Mouse (Mus musculus): ENCODE results near the gene Ghrh. TPM values are rescaled to one million over a fixed set of nuclear protein-coding genes. Genes with fewer than 3 reads are reported as not detected.

Ghrh gene
- polyA plus RNA-seq, 1 experiment from 2014 or later = 2.6 TPM

GRCm38 (mm10) chr2:157283321-157283720 lies 64.0 kb downstream of the Ghrh start:
- no peak for ATAC-seq
- H3K4me2 ChIP-seq (ENCODE audit: low read length) = no peak overlapping the region
- WGBS = 95% methylated on average over 6 of the region's 6 CpGs
- no peaks in the 10 kb centered on the region for H3K27me3 ChIP-seq (ENCODE audit: control insufficient read depth, insufficient read depth, low read depth, low read length)
- 0 out of 2 replicates have a peak, but pooled peaks cover 4% of the 10 kb centered on the region for H3K36me3 ChIP-seq (ENCODE audit: control insufficient read depth, insufficient read depth, low read length)
- H3K9me3 ChIP-seq (replicated peaks; ENCODE audit: control insufficient read depth, low read length, poor library complexity, severe bottlenecking) = no peaks in the 10 kb centered on the region
- no peak overlapping the region for H3K9ac ChIP-seq (ENCODE audit: low read depth, low read length)
- H3K4me1 ChIP-seq (ENCODE audit: control insufficient read depth, insufficient read depth, low read length) = peaks cover 17% of the 10 kb centered on the region
- H3K27ac ChIP-seq (ENCODE audit: low read length) = no peak overlapping the region
- H3K4me3 ChIP-seq (ENCODE audit: low read depth, low read length) = no peak overlapping the region

Other genes starting within 250 kb of the Ghrh start
- 9.1 and 9.6 TPM in 2 replicates for gene Samhd1, start 212.2 kb downstream of the Ghrh start, polyA plus RNA-seq (2015; fragmentation: Nextera tagmentation; extraction: Ambion mirVana)
- gene Rbl1, start 143.0 kb downstream of the Ghrh start, polyA plus RNA-seq (2015; fragmentation: Nextera tagmentation; extraction: Ambion mirVana) = 4.2 and 5.3 TPM in 2 replicates
- 207 and 225 TPM in 2 replicates for gene Rpn2, start 68.5 kb downstream of the Ghrh start, polyA plus RNA-seq (2015; fragmentation: Nextera tagmentation; extraction: Ambion mirVana)
- 0.54 and 0.63 TPM in 2 replicates for gene Mroh8, start 68.0 kb downstream of the Ghrh start, polyA plus RNA-seq (2015; fragmentation: Nextera tagmentation; extraction: Ambion mirVana)
- gene Manbal, start 20.1 kb upstream of the Ghrh start, polyA plus RNA-seq (2015; fragmentation: Nextera tagmentation; extraction: Ambion mirVana) = 94.6 and 111 TPM in 2 replicates
- gene Src, start 70.9 kb upstream of the Ghrh start, polyA plus RNA-seq (2015; fragmentation: Nextera tagmentation; extraction: Ambion mirVana) = 32.5 and 33.2 TPM in 2 replicates
- 9,243 and 10,143 TPM in 2 replicates for gene Nnat, start 212.6 kb upstream of the Ghrh start, polyA plus RNA-seq (2015; fragmentation: Nextera tagmentation; extraction: Ambion mirVana)
- gene Blcap, start 223.8 kb upstream of the Ghrh start, polyA plus RNA-seq (2015; fragmentation: Nextera tagmentation; extraction: Ambion mirVana) = 357 and 363 TPM in 2 replicates

All from midbrain, embryonic 16.5 days (tissue).